8 mouse cellular contexts compared by ENCODE assay signal in the genomic region with DNA sequence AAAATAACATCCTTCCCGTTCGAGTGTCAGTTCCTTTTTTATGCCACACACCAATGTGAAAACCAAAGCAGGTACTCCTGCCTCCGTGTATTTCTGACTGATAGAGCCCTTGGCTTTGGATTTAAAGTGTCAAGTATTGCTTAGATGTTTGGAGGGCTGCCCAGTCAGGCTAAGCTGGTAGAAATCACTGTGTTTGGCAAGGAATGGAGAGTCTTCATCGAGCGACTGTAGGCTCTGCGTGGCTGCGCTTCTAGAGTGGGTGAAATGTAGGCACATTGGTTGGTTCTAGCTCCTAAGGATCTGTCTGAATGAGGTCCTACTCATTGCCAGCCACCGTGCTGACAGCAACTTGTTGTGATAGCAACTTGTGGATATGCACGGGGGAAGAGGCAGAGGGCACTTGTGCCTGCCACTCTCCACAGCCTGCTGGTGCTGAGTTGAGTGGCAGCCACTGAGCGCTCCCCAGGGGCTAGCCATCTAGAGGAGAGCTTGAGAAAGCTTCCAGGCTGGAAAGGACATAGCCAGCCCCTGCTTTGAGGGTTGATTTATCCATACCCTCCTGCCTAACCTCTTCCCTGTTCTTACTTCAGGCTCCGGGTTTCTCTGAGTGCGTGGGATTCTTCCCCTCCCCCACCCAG.
A peak's percentile ranks its signal among the peaks of the same experiment; 100 is the strongest.
DNase-seq lines count a peak whose midpoint lies in the region; ATAC-seq and TF ChIP-seq lines count a peak whose summit lies in the region.

No protein-coding gene starts in this region.

- H3K36me3 ChIP-seq in kidney, adult 2 months (ENCODE audit: control insufficient read depth, insufficient read depth, low read length), result no peaks in the 10 kb centered on the region

- H3K4me1 ChIP-seq in cerebellum, adult 2 months (ENCODE audit: control insufficient read depth, insufficient read depth, low read length), result peaks cover 19% of the 10 kb centered on the region
- H3K4me1 ChIP-seq in kidney, adult 2 months (ENCODE audit: control insufficient read depth, insufficient read depth, low read length), result no peaks in the 10 kb centered on the region

- no peak for ATAC-seq in cerebellum, adult (ENCODE audit: insufficient number of reproducible peaks, low FRiP score, low TSS enrichment)
- ATAC-seq in granulocyte monocyte progenitor cell, adult 5-6 weeks (replicated peaks; ENCODE audit: poor library complexity, severe bottlenecking), result peak; percentile 84

- peak; percentile 52 to 69 for DNase-seq in cerebellum, adult 2 months
- DNase-seq in kidney, postnatal 10 days, result peak; percentile 57
- DNase-seq in kidney, adult 2 months, result no peak
- DNase-seq in Muller cell, postnatal 12 days (ENCODE audit: inconsistent ontology term), result peak; percentile 20
- no peak for DNase-seq in thymus, postnatal 0 days (ENCODE audit: low spot score)
- DNase-seq in urinary bladder, postnatal 25 days (ENCODE audit: low spot score), result no peak

- H3K27ac ChIP-seq in cerebellum, adult 2 months (ENCODE audit: insufficient read depth, low read length), result no peak overlapping the region
- H3K27ac ChIP-seq in kidney, adult 2 months (ENCODE audit: insufficient read depth, low read depth, low read length), result no peak overlapping the region

- TF ChIP-seq CTCF in cerebellum, adult 2 months (IDR thresholded peaks at IDR 0.05; ENCODE audit: borderline replicate concordance, insufficient read depth, low read depth, low read length), result no peak
- no peak for TF ChIP-seq CTCF in kidney, adult 2 months (conservative IDR thresholded peaks at IDR 0.05; ENCODE audit: insufficient read depth, insufficient read length, low read depth, low read length)

- 27% methylated on average over 12 of the region's 12 CpGs for WGBS in cerebellum, adult 2 months
- 52% methylated on average over 12 of the region's 12 CpGs for WGBS in kidney, adult 2 months

- no peak overlapping the region for H3K4me3 ChIP-seq in cerebellum, adult 2 months (replicated peaks; ENCODE audit: insufficient read depth, low read depth, low read length)
- no peak overlapping the region for H3K4me3 ChIP-seq in kidney, adult 2 months (ENCODE audit: insufficient read depth, low read depth, low read length)

- H3K27me3 ChIP-seq in cerebellum, adult 2 months (ENCODE audit: control insufficient read depth, insufficient read depth, low read length), result no peaks in the 10 kb centered on the region
- H3K27me3 ChIP-seq in kidney, adult 2 months (replicated peaks; ENCODE audit: control insufficient read depth, insufficient read depth, low read length), result no peaks in the 10 kb centered on the region

- TF ChIP-seq POLR2A in cerebellum, adult 2 months (IDR thresholded peaks at IDR 0.05; ENCODE audit: borderline replicate concordance, insufficient read depth, low read length), result no peak
- TF ChIP-seq POLR2A in kidney, adult 2 months (IDR thresholded peaks at IDR 0.05; ENCODE audit: low read depth, low read length), result no peak

Comparison
In these comparisons a context has a peak if more than half of its experiments do, and no peak if none do; other contexts are left out.
1. DNase-seq: peak in cerebellum, adult 2 months (2 of 2), kidney, postnatal 10 days (single experiment) and Muller cell, postnatal 12 days (single experiment); none in kidney, adult 2 months (single experiment), thymus, postnatal 0 days (single experiment) and urinary bladder, postnatal 25 days (single experiment).